Mouse (Mus musculus): ENCODE results near the gene Atrip.

DNA sequence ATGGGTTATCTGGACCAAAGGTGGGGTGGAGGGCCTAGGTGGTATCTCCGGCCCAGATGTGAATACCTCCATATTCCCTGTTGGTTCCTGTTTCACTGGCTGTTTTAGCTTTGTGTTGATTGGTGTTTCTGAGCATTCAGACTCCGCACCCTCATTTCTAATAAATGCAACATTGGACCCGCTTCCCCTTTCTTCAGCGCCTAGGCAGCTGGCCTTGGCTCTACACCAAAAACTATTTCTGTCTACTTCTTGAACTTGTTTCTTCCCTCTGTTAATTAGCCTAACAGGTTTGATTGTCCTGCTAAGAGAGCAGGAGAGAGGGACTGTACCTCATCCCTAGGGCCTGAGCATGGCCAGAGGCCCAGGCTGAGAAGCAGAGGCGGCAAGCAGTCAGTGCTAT, 16.4 kb downstream of the Atrip start:
- TF ChIP-seq TAL1 (IDR thresholded peaks at IDR 0.05; ENCODE audit: low read length) (no peak), GATA1 (IDR thresholded peaks at IDR 0.05; ENCODE audit: low read length) (no peak)

All from erythroblast, embryonic 14.5 days (primary cell).